Mouse (Mus musculus) midbrain, postnatal 0 days (tissue): ENCODE data around the gene Pa2g4. TPM values are rescaled to one million over a fixed set of nuclear protein-coding genes. Genes with fewer than 3 reads are reported as not detected.
"Not testable (repeated sequence)": the region's sequence is repeated elsewhere in the genome, so short reads cannot be mapped to it uniquely, and the experiment has no call there.

ENCODE experiments used
- ATAC-seq: fragments of 200-750 bp; cut with Nextera tagmentation; 2 replicates; pipeline ENCODE4 v1.8.0; 2017; ENCODE audit warnings: moderate number of reproducible peaks, mild to moderate bottlenecking, moderate TSS enrichment, moderate library complexity; ENCODE audit not compliant: low FRiP score
- DNase-seq: peaks from one replicate; pipeline ENCODE4 v3.0.0-alpha.2; 2015; ENCODE audit warnings: low spot score
- H3K27ac ChIP-seq: fragments of 300-500 bp; sonication (generic); 2 replicates; pipeline ENCODE4 v1.5.1; 2014; ENCODE audit warnings: low read depth, mild to moderate bottlenecking, low read length, mixed read lengths
- H3K27me3 ChIP-seq: fragments of 300-500 bp; sonication (generic); 2 replicates; pipeline ENCODE4 v1.6.1; 2014; ENCODE audit warnings: low read length, control low read depth, mixed read lengths; ENCODE audit not compliant: insufficient read depth
- H3K36me3 ChIP-seq: fragments of 300-500 bp; sonication (generic); 2 replicates; pipeline ENCODE4 v1.6.1; 2014; ENCODE audit warnings: low read length, control low read depth, mixed read lengths; ENCODE audit not compliant: insufficient read depth
- H3K4me1 ChIP-seq: fragments of 300-500 bp; sonication (generic); 2 replicates; pipeline ENCODE4 v1.6.1; 2014; ENCODE audit warnings: mild to moderate bottlenecking, control low read depth, antibody characterized with exemption, low read length, mixed read lengths; ENCODE audit not compliant: insufficient read depth
- H3K4me2 ChIP-seq: fragments of 300-500 bp; sonication (generic); 2 replicates; pipeline ENCODE4 v1.6.1; 2014; ENCODE audit warnings: low read depth, mild to moderate bottlenecking, low read length, mixed read lengths; ENCODE audit not compliant: poor library complexity, severe bottlenecking
- H3K4me3 ChIP-seq: fragments of 300-500 bp; sonication (generic); 2 replicates; pipeline ENCODE4 v1.5.1; 2014; ENCODE audit warnings: low read depth, mild to moderate bottlenecking, low read length, moderate library complexity
- H3K9ac ChIP-seq: fragments of 300-500 bp; sonication (generic); replicated peaks from 2 replicates; pipeline ENCODE4 v1.6.1; 2014; ENCODE audit warnings: mild to moderate bottlenecking, low read length, moderate library complexity, mixed read lengths; ENCODE audit not compliant: poor library complexity, severe bottlenecking
- H3K9me3 ChIP-seq: fragments of 300-500 bp; sonication (generic); 2 replicates; pipeline ENCODE4 v1.6.1; 2016; ENCODE audit warnings: low read length, control low read depth
- CTCF ChIP-seq: IDR thresholded peaks from 2 replicates; pipeline ENCODE4 v1.5.1; 2016; ENCODE audit warnings: antibody characterized with exemption, mild to moderate bottlenecking
- WGBS: fragments of 180-500 bp; shearing (Covaris S2); extraction: QIAGEN DNeasy Blood & Tissue Kit; methylation state at CpG from one replicate; pipeline ENCODE4 v1.1.7; 2014; 5-methylcytosine and 5-hydroxymethylcytosine counted together
- polyA plus RNA-seq: library from polyadenylated mRNA; unstranded; fragments of >200 nt; fragmentation: Nextera tagmentation; extraction: Ambion mirVana; gene quantifications from 2 replicates; pipeline ENCODE4 v1.2.1, GENCODE M21; 2015
- total RNA-seq: library from RNA; depleted of rRNA; stranded (reverse); fragments of >200 nt; gene quantifications from 2 replicates; pipeline ENCODE4 v1.2.3, GENCODE M21; 2014

The Pa2g4 gene
- total and polyA plus RNA-seq, 2 experiments from 2014 or later = 78.0 to 107 TPM

GRCm38 (mm10) chr10:128548947-128549681, 16.7 kb downstream of the Pa2g4 start, which contains the start of gene Rpl41:
Rpl41 (minus strand) TSS chr10:128549305.
- peak within 1 kb of the TSS; percentile 90 for H3K27ac ChIP-seq
- peaks cover 15% of the 10 kb centered on the region for H3K36me3 ChIP-seq
- under 1% methylated on average over 31 of the region's 31 CpGs for WGBS
- no peaks in the 10 kb centered on the region for H3K27me3 ChIP-seq
- DNase-seq (peak; percentile 98), ATAC-seq (peak; percentile 92)
- peak within 1 kb of the TSS; percentile 50 for H3K4me2 ChIP-seq
- H3K4me1 ChIP-seq = peaks cover 8% of the 10 kb centered on the region; the same call in 1 of the 2 replicates
- no peak; the same call in 1 of the 2 replicates for TF ChIP-seq CTCF
- H3K9ac ChIP-seq = peak within 1 kb of the TSS; percentile 62
- H3K9me3 ChIP-seq = no peaks in the 10 kb centered on the region
- H3K4me3 ChIP-seq = peak within 1 kb of the TSS; percentile 44

DNA sequence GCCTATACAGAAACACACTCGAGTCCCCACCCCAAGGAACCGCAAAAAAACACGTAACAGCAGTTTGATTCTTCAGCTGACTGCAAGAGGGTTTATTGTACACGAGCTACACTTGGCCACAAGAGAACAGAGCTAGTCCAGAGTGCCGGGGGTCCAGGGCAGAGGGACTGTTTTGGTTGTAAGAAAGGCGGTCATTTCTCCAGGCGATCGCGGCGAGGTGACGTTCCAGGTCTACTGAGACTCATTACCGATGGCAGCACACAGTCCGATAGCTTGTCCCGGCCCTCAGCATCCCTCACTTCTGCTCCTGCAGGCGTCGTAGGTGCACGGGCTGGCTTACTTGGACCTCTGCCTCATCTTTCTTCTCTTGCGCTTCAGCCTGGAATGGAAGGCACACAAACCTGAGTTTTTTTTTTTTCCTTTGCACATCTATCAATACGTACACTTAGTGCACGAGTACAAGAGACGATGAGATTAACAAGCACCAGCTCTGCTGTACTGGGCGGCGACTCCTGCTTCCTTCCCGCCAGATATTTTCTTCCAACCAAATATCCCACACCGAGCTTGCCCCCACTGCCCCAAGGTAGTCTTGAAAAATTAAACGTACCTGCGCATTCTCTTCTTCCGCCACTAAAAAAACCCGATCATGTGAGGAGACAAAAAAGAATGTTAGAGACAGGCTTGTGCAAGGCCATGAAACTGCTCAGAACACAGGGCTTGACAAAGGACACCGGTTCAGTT, 17.6 kb downstream of the Pa2g4 start:
- not testable (repeated sequence) for H3K4me1 ChIP-seq, H3K9me3 ChIP-seq, H3K27me3 ChIP-seq, ATAC-seq
- Histone ChIP-seq H3K36me3 (peaks cover 24% of the 10 kb centered on the region), H3K27ac (peak overlapping the region; percentile 90), H3K4me2 (peak overlapping the region; percentile 50), H3K4me3 (peak overlapping the region; percentile 44), H3K9ac (peak overlapping the region; percentile 62)
- WGBS = 0% methylated on average over 25 of the region's 30 CpGs
- DNase-seq = peak; percentile 18

GRCm38 (mm10) chr10:128547361-128548032, 18.3 kb downstream of the Pa2g4 start, which contains the start of gene Zc3h10:
Zc3h10 (minus strand) TSS chr10:128547774.
- Histone ChIP-seq H3K4me2 (peak within 1 kb of the TSS; percentile 50), H3K27ac (peak within 1 kb of the TSS; percentile 90), H3K27me3 (no peaks in the 10 kb centered on the region), H3K9ac (peak within 1 kb of the TSS; percentile 62), H3K9me3 (no peaks in the 10 kb centered on the region), H3K4me1 (peaks cover 8% of the 10 kb centered on the region; the same call in 1 of the 2 replicates), H3K36me3 (peaks cover 24% of the 10 kb centered on the region), H3K4me3 (peak within 1 kb of the TSS; percentile 44)
- peak; percentile 99 for DNase-seq
- WGBS = under 1% methylated on average over 50 of the region's 50 CpGs
- peak; percentile 85 for ATAC-seq
- peak; percentile 76 for TF ChIP-seq CTCF

DNA sequence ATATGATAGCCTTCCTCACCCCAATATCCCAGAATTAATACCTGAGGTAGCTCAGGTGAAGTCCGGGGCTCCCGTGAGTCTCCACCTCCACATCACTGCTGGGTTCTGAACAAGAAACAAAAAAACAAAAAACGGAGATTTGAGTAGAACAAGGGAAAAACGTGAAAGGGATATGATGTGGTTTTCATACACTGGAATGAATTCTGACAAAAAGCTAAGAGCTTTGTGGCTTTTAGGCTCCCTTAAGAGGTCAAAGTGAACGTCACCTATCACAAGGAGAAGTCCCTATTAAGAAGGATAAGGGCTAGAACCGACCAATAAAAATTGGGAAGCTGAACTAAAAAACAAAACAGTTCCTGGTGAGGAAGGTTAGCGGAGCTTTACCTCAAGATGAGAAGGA, 19.0 kb downstream of the Pa2g4 start:
- Histone ChIP-seq H3K4me3 (peak overlapping the region; percentile 44), H3K4me2 (peak overlapping the region; percentile 50), H3K27me3 (no peaks in the 10 kb centered on the region), H3K27ac (peak overlapping the region; percentile 90), H3K9me3 (no peaks in the 10 kb centered on the region), H3K9ac (peak overlapping the region; percentile 47), H3K36me3 (peaks cover 27% of the 10 kb centered on the region), H3K4me1 (peaks cover 8% of the 10 kb centered on the region; the same call in 1 of the 2 replicates)
- ATAC-seq = no peak
- WGBS = 28% methylated on average over 7 of the region's 7 CpGs
- DNase-seq = no peak
- no peak for TF ChIP-seq CTCF

GRCm38 (mm10) chr10:128546361-128546760, 19.4 kb downstream of the Pa2g4 start:
- H3K27me3 ChIP-seq = no peaks in the 10 kb centered on the region
- peak overlapping the region; percentile 44 for H3K4me3 ChIP-seq
- ATAC-seq (no peak), DNase-seq (peak; percentile 79)
- peaks cover 8% of the 10 kb centered on the region; the same call in 1 of the 2 replicates for H3K4me1 ChIP-seq
- H3K9ac ChIP-seq = peak overlapping the region; percentile 47; the same call in 1 of the 2 replicates
- peak; percentile 89 for TF ChIP-seq CTCF
- WGBS = 16% methylated on average over 4 of the region's 4 CpGs
- H3K36me3 ChIP-seq = peaks cover 27% of the 10 kb centered on the region
- no peaks in the 10 kb centered on the region for H3K9me3 ChIP-seq
- H3K4me2 ChIP-seq = peak overlapping the region; percentile 50
- peak overlapping the region; percentile 90; the same call in 1 of the 2 replicates for H3K27ac ChIP-seq
